Mouse (Mus musculus) left cerebral cortex, adult 11 months (tissue): Measurements from ENCODE around the gene Rubcn.

ENCODE experiments used
- DNase-seq: peaks from one replicate; pipeline ENCODE4 v3.0.0; 2022; ENCODE audit warnings: low spot score

Gene Rubcn

GRCm38 (mm10) chr16:32818441-32818840 lies 59.1 kb downstream of the Rubcn start:
- no peak for DNase-seq

GRCm38 (mm10) chr16:32818036-32818435 lies 59.5 kb downstream of the Rubcn start:
- DNase-seq, result no peak

GRCm38 (mm10) chr16:32815160-32815605 lies 62.4 kb downstream of the Rubcn start:
- DNase-seq, result no peak

GRCm38 (mm10) chr16:32814539-32814938 lies 63.0 kb downstream of the Rubcn start:
- no peak for DNase-seq

GRCm38 (mm10) chr16:32813771-32814170 lies 63.8 kb downstream of the Rubcn start:
- no peak for DNase-seq

GRCm38 (mm10) chr16:32813362-32813761 lies 64.2 kb downstream of the Rubcn start:
- DNase-seq, result no peak

- peak; percentile 62 for DNase-seq
Measured at GRCm38 (mm10) chr16:32812888-32813361, 64.6 kb downstream of the Rubcn start.

- no peak for DNase-seq
Measured at GRCm38 (mm10) chr16:32810321-32810720, 67.2 kb downstream of the Rubcn start, which contains the start of gene Smbd1. Gene Smbd1, minus strand, starts transcription at chr16:32810477.

- no peak for DNase-seq
Measured at GRCm38 (mm10) chr16:32807408-32808185, 70.0 kb downstream of the Rubcn start.

GRCm38 (mm10) chr16:32805151-32805550 lies 72.4 kb downstream of the Rubcn start:
- no peak for DNase-seq

- no peak for DNase-seq
Measured at GRCm38 (mm10) chr16:32803901-32804300, 73.7 kb downstream of the Rubcn start.

- peak; percentile 26 for DNase-seq
Measured at GRCm38 (mm10) chr16:32803252-32803853, 74.2 kb downstream of the Rubcn start.

GRCm38 (mm10) chr16:32797426-32797689 lies 80.2 kb downstream of the Rubcn start, which contains the start of gene Muc20:
Gene Muc20, minus strand, starts transcription at chr16:32797435.
- DNase-seq, result no peak

GRCm38 (mm10) chr16:32796676-32797425 lies 80.7 kb downstream of the Rubcn start:
- no peak for DNase-seq

- DNase-seq, result no peak
Measured at GRCm38 (mm10) chr16:32795177-32795576, 82.4 kb downstream of the Rubcn start.

GRCm38 (mm10) chr16:32790056-32790455 lies 87.5 kb downstream of the Rubcn start:
- DNase-seq, result no peak

- no peak for DNase-seq
Measured at GRCm38 (mm10) chr16:32784840-32785239, 92.7 kb downstream of the Rubcn start.

GRCm38 (mm10) chr16:32783324-32784062 lies 94.1 kb downstream of the Rubcn start:
- DNase-seq, result no peak

GRCm38 (mm10) chr16:32778956-32779355 lies 98.6 kb downstream of the Rubcn start:
- no peak for DNase-seq

GRCm38 (mm10) chr16:32776676-32777075 lies 100.9 kb downstream of the Rubcn start:
- DNase-seq, result no peak
